Mouse (Mus musculus) CD4-positive naive resting alpha-beta T cell, adult 76 days (primary cell): Measurements from ENCODE around the gene Hip1. TPM values are rescaled to one million over a fixed set of nuclear protein-coding genes. Genes with fewer than 3 reads are reported as not detected.

ENCODE experiments used
- total RNA-seq: library from RNA; stranded (reverse); gene quantifications from one replicate; pipeline ENCODE4 v1.2.4, GENCODE M21; 2023

The Hip1 gene
- 3.6 TPM for total RNA-seq

GRCm38 (mm10) chr5:135544865-135545797 lies at the start of gene Hip1:
TSS of gene Hip1 (minus strand) at chr5:135545120.

GRCm38 (mm10) chr5:135573006-135573405 lies 28.1 kb upstream of the Hip1 start, which contains the start of gene Ccl24:
TSS of gene Ccl24 (minus strand) at chr5:135573049.

DNA sequence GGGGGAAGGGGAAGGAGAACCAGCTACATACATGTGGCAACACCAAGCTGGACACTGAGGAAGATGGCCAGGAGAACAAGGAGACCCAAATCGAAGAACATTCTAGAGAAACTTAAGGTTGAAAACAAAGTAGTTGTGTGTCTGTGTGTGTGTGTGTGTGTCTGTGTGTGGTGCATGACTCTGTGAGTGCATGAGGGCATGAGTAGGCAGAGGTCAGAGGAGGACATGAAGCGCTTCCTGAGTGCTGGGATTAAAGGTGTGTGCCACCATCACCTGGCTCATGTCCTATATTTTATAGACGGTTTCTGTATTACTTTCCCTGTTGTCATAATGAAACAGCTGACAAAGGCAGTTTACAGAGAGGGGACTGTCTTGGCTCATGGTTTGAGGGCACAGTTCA lies 18.5 kb upstream of the Hip1 start, which contains the start of gene Ccl26:
Gene Ccl26 (minus strand): TSS at position 101 of the 400 bp plus-strand sequence.

GRCm38 (mm10) chr5:135394004-135394823 lies 150.7 kb downstream of the Hip1 start, which contains the start of gene Pom121:
TSS of gene Pom121 (minus strand) at chr5:135394546.

GRCm38 (mm10) chr5:135369787-135370654 lies 174.9 kb downstream of the Hip1 start, which contains the start of gene Nsun5:
TSS of gene Nsun5 (plus strand) at chr5:135369953.

Other genes with a start within 250 kb of the Hip1 start
- gene Fkbp6, start 195.1 kb downstream of the Hip1 start, total RNA-seq, result not detected
- not detected for gene Trim50, start 191.8 kb downstream of the Hip1 start, total RNA-seq
- 35.6 TPM for gene Nsun5, start 175.2 kb downstream of the Hip1 start, total RNA-seq
- 51.6 TPM for gene Pom121, start 150.6 kb downstream of the Hip1 start, total RNA-seq
- not detected for gene Ccl26, start 18.4 kb upstream of the Hip1 start, total RNA-seq
- gene Ccl24, start 27.9 kb upstream of the Hip1 start, total RNA-seq, result not detected
- 17.7 TPM for gene Rhbdd2, start 87.5 kb upstream of the Hip1 start, total RNA-seq
- 49.3 TPM for gene Por, start 124.9 kb upstream of the Hip1 start, total RNA-seq
- 9.2 TPM for gene Tmem120a, start 199.3 kb upstream of the Hip1 start, total RNA-seq
- gene Styxl1, start 233.3 kb upstream of the Hip1 start, total RNA-seq, result not detected
- gene Mdh2, start 233.4 kb upstream of the Hip1 start, total RNA-seq, result 177 TPM